Mouse (Mus musculus) cortical plate, adult 2 months (tissue): ENCODE data around the gene Katnb1.

ENCODE experiments used
- CTCF ChIP-seq: fragments of 200-500 bp; IDR thresholded peaks from 2 replicates; pipeline ENCODE4 v1.5.1; 2011; ENCODE audit warnings: mild to moderate bottlenecking, control low read depth, low read length; ENCODE audit not compliant: insufficient read depth; ENCODE audit errors: extremely low read depth
- POLR2A ChIP-seq: fragments of 200-500 bp; IDR thresholded peaks from 2 replicates; pipeline ENCODE4 v1.6.1; 2011; ENCODE audit warnings: mild to moderate bottlenecking, low read length, control low read depth; ENCODE audit not compliant: insufficient read depth; ENCODE audit errors: extremely low read depth

- no peak for TF ChIP-seq CTCF
- TF ChIP-seq POLR2A = no peak
Observed at GRCm38 (mm10) chr8:95084744-95085431, 3.9 kb downstream of the Katnb1 start.
